Mouse (Mus musculus): ENCODE data around the gene Tdrd7.

The Tdrd7 gene

GRCm38 (mm10) chr4:45964771-45965439 is at the start of gene Tdrd7:
Gene Tdrd7 (plus strand): TSS chr4:45965334.
- peak in 1 of 2 experiments; percentile 62 for DNase-seq (ENCODE audit: low spot score in 2 of 2)

GRCm38 (mm10) chr4:45917091-45917490 is 48.0 kb upstream of the Tdrd7 start:
- DNase-seq (ENCODE audit: low spot score in 2 of 2) = no peak

GRCm38 (mm10) chr4:45921663-45922435 is 43.3 kb upstream of the Tdrd7 start:
- no peak for DNase-seq (ENCODE audit: low spot score in 2 of 2)

- no peak for DNase-seq (ENCODE audit: low spot score in 2 of 2)
Measured at GRCm38 (mm10) chr4:45924011-45924410, 41.1 kb upstream of the Tdrd7 start.

GRCm38 (mm10) chr4:45928561-45928960 is 36.6 kb upstream of the Tdrd7 start:
- no peak for DNase-seq (ENCODE audit: low spot score in 2 of 2)

GRCm38 (mm10) chr4:45941628-45942044 is 23.5 kb upstream of the Tdrd7 start:
- DNase-seq (ENCODE audit: low spot score in 2 of 2) = peak in 1 of 2 experiments; percentile 29

GRCm38 (mm10) chr4:45947729-45948128 is 17.4 kb upstream of the Tdrd7 start:
- no peak for DNase-seq (ENCODE audit: low spot score in 2 of 2)

GRCm38 (mm10) chr4:45949109-45949848 is 15.9 kb upstream of the Tdrd7 start:
- peak in 1 of 2 experiments; percentile 20 for DNase-seq (ENCODE audit: low spot score in 2 of 2)

GRCm38 (mm10) chr4:45951830-45952229 is 13.3 kb upstream of the Tdrd7 start:
- no peak for DNase-seq (ENCODE audit: low spot score in 2 of 2)

GRCm38 (mm10) chr4:45953025-45953919 is 11.9 kb upstream of the Tdrd7 start:
- no peak for DNase-seq (ENCODE audit: low spot score in 2 of 2)

GRCm38 (mm10) chr4:45955235-45955634 is 9.9 kb upstream of the Tdrd7 start:
- no peak for DNase-seq (ENCODE audit: low spot score in 2 of 2)

GRCm38 (mm10) chr4:45956131-45956530 is 9.0 kb upstream of the Tdrd7 start:
- no peak for DNase-seq (ENCODE audit: low spot score in 2 of 2)

- no peak for DNase-seq (ENCODE audit: low spot score in 2 of 2)
Measured at GRCm38 (mm10) chr4:45956706-45957105, 8.4 kb upstream of the Tdrd7 start.

GRCm38 (mm10) chr4:45965737-45966447 is 758 bp downstream of the Tdrd7 start:
- peak; percentile 30 to 57 for DNase-seq (ENCODE audit: low spot score in 2 of 2)

- DNase-seq (ENCODE audit: low spot score in 2 of 2) = no peak
Measured at GRCm38 (mm10) chr4:45966716-45967115, 1.6 kb downstream of the Tdrd7 start.

- DNase-seq (ENCODE audit: low spot score in 2 of 2) = no peak
Measured at GRCm38 (mm10) chr4:45967479-45968341, 2.6 kb downstream of the Tdrd7 start.

- DNase-seq (ENCODE audit: low spot score in 2 of 2) = no peak
Measured at GRCm38 (mm10) chr4:45969051-45969450, 3.9 kb downstream of the Tdrd7 start.

GRCm38 (mm10) chr4:45970048-45970560 is 5.0 kb downstream of the Tdrd7 start:
- no peak for DNase-seq (ENCODE audit: low spot score in 2 of 2)

- DNase-seq (ENCODE audit: low spot score in 2 of 2) = peak; percentile 99 to 100
Measured at GRCm38 (mm10) chr4:45971806-45972447, 6.8 kb downstream of the Tdrd7 start.
